14 mouse cellular contexts compared by ENCODE assay signal in the genomic region with DNA sequence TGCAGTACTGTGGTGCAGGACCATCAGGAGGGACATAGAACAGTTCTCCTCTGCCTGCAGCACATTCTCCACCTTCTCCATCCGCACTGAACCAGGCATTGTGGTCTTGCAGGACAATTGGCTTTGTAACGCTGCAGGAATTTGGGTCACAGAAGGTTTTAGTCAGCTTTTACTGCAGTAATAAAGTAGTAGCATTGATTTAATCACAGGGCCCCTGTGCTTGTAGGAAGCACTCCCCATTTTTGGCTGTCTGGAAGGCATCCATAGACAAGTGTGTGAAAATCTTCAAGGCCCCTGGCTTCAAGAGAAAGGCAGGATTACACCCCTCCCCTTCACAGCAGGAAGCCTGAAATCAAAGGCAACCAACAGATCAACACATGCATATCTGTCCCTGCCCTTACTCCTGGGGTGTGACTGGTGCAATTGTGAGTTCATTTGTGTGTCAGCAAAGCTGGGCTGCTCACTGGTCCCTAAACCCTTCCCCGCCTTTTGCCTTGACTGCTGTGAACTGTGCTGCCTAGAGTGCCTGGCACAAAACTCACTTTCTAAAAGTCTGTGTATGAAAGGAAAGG. TPM values are rescaled to one million over a fixed set of nuclear protein-coding genes. Genes with fewer than 3 reads are reported as not detected.
DNase-seq lines count a peak whose midpoint lies in the region; ATAC-seq and TF ChIP-seq lines count a peak whose summit lies in the region.
"Had no signal": no experiment of that assay in that cellular context is flagged by ENCODE, and none has a peak within 500 bp of the region (broad histone marks: within the 10 kb centered on the region; RNA-seq: fewer than 3 reads in every experiment).

No protein-coding gene starts in this region.

- no peaks in the 10 kb centered on the region for H3K36me3 ChIP-seq in intestine, embryonic 14.5 days (ENCODE audit: control insufficient read depth, insufficient read depth, low read length)
- H3K36me3 ChIP-seq in intestine, postnatal 0 days (ENCODE audit: control insufficient read depth, insufficient read depth): no peaks in the 10 kb centered on the region
- H3K36me3 ChIP-seq in embryonic facial prominence, embryonic 14.5 days (ENCODE audit: control insufficient read depth, insufficient read depth, low read length): no peaks in the 10 kb centered on the region
- H3K36me3 ChIP-seq: liver, embryonic 13.5 days; neural tube, embryonic 15.5 days had no signal

- no peak overlapping the region for H3K9ac ChIP-seq in intestine, embryonic 14.5 days (ENCODE audit: low read length)
- no peak overlapping the region for H3K9ac ChIP-seq in intestine, postnatal 0 days (ENCODE audit: low read depth, low read length)
- H3K9ac ChIP-seq in embryonic facial prominence, embryonic 14.5 days (ENCODE audit: low read depth, low read length): no peak overlapping the region
- H3K9ac ChIP-seq: liver, embryonic 13.5 days; neural tube, embryonic 15.5 days had no signal

- WGBS in intestine, embryonic 14.5 days: 40% methylated on average over 3 of the region's 3 CpGs
- 50% methylated on average over 3 of the region's 3 CpGs for WGBS in intestine, postnatal 0 days
- 33% methylated on average over 3 of the region's 3 CpGs for WGBS in embryonic facial prominence, embryonic 14.5 days

- H3K9me3 ChIP-seq in intestine, embryonic 14.5 days (ENCODE audit: control insufficient read depth, low read length): no peaks in the 10 kb centered on the region
- H3K9me3 ChIP-seq in intestine, postnatal 0 days (ENCODE audit: control insufficient read depth): no peaks in the 10 kb centered on the region
- no peaks in the 10 kb centered on the region for H3K9me3 ChIP-seq in embryonic facial prominence, embryonic 14.5 days (ENCODE audit: control insufficient read depth, low read length)
- H3K9me3 ChIP-seq: liver, embryonic 13.5 days; neural tube, embryonic 15.5 days had no signal

- no peak for TF ChIP-seq CTCF in intestine, postnatal 0 days (IDR thresholded peaks at IDR 0.05; ENCODE audit: low read depth)

- no peak overlapping the region for H3K4me3 ChIP-seq in intestine, embryonic 14.5 days (ENCODE audit: low read depth, low read length)
- H3K4me3 ChIP-seq in intestine, postnatal 0 days (ENCODE audit: low read depth, low read length): no peak overlapping the region
- no peak overlapping the region for H3K4me3 ChIP-seq in embryonic facial prominence, embryonic 14.5 days (ENCODE audit: low read depth, low read length)
- H3K4me3 ChIP-seq: liver, embryonic 13.5 days; neural tube, embryonic 15.5 days had no signal

- peak overlapping the region; percentile 43; the same call in 1 of the 2 replicates for H3K27ac ChIP-seq in intestine, embryonic 14.5 days (ENCODE audit: low read depth)
- H3K27ac ChIP-seq in intestine, postnatal 0 days (ENCODE audit: low read depth, low read length): no peak overlapping the region
- 0 out of 2 replicates have a peak overlapping the region, but pooled peaks have one; percentile 16 for H3K27ac ChIP-seq in embryonic facial prominence, embryonic 14.5 days (replicated peaks; ENCODE audit: low read depth, low read length)
- H3K27ac ChIP-seq: liver, embryonic 13.5 days; neural tube, embryonic 15.5 days; stomach, postnatal 0 days had no signal

- H3K4me2 ChIP-seq in intestine, embryonic 14.5 days (ENCODE audit: low read length): no peak overlapping the region
- no peak overlapping the region for H3K4me2 ChIP-seq in intestine, postnatal 0 days (replicated peaks; ENCODE audit: low read depth)
- H3K4me2 ChIP-seq in embryonic facial prominence, embryonic 14.5 days (ENCODE audit: low read depth, low read length): no peak overlapping the region
- H3K4me2 ChIP-seq: liver, embryonic 13.5 days; neural tube, embryonic 15.5 days had no signal

- no peak for ATAC-seq in intestine, embryonic 14.5 days (replicated peaks; ENCODE audit: low FRiP score, low TSS enrichment, low read depth)
- no peak for ATAC-seq in intestine, postnatal 0 days
- no peak for ATAC-seq in embryonic facial prominence, embryonic 14.5 days (ENCODE audit: low read depth)

- no peaks in the 10 kb centered on the region for H3K27me3 ChIP-seq in intestine, embryonic 14.5 days (replicated peaks; ENCODE audit: control insufficient read depth, insufficient read depth, low read length)
- H3K27me3 ChIP-seq in intestine, postnatal 0 days (replicated peaks; ENCODE audit: control insufficient read depth, insufficient read depth, low read length): no peaks in the 10 kb centered on the region
- no peaks in the 10 kb centered on the region for H3K27me3 ChIP-seq in embryonic facial prominence, embryonic 14.5 days (replicated peaks; ENCODE audit: control insufficient read depth, insufficient read depth, low read length)
- H3K27me3 ChIP-seq: liver, embryonic 13.5 days; neural tube, embryonic 15.5 days had no signal

- H3K4me1 ChIP-seq in intestine, embryonic 14.5 days (replicated peaks; ENCODE audit: control insufficient read depth, insufficient read depth, low read length): peaks cover 9% of the 10 kb centered on the region
- no peaks in the 10 kb centered on the region for H3K4me1 ChIP-seq in intestine, postnatal 0 days (replicated peaks; ENCODE audit: control insufficient read depth, insufficient read depth, low read length)
- 0 out of 2 replicates have a peak, but pooled peaks cover 8% of the 10 kb centered on the region for H3K4me1 ChIP-seq in embryonic facial prominence, embryonic 14.5 days (ENCODE audit: control insufficient read depth, insufficient read depth, low read length)
- H3K4me1 ChIP-seq: liver, embryonic 13.5 days had no signal

- DNase-seq in intestine, embryonic 14.5 days (ENCODE audit: low spot score): no peak
- DNase-seq in retina, postnatal 1 day: peak; percentile 40
- DNase-seq in retina, embryonic 14.5 days (ENCODE audit: low spot score): no peak
- DNase-seq in embryonic facial prominence, embryonic 14.5 days (ENCODE audit: low spot score): peak; percentile 37
- DNase-seq in naive thymus-derived CD4-positive, alpha-beta T cell, adult 2 months (ENCODE audit: low read depth): peak; percentile 18
- DNase-seq in cerebellum, adult 18-20 months: no peak
- no peak for DNase-seq in ovary, postnatal 36 days (ENCODE audit: low spot score)
- DNase-seq: adrenal gland, postnatal 25 days; heart, adult 18-20 months; kidney, adult 9 months; liver, embryonic 13.5 days had no signal

RNA-seq across cellular contexts. Expression of gene Mex3b, which starts 12.9 kb away (rescaled TPM):
- 11.8 and 14.1 TPM in 2 replicates for polyA plus RNA-seq in intestine, embryonic 14.5 days (2014; fragmentation: Nextera tagmentation; extraction: Ambion mirVana)
- polyA plus RNA-seq in intestine, postnatal 0 days (2015; fragmentation: Nextera tagmentation; extraction: Ambion mirVana): 2.3 and 2.8 TPM in 2 replicates
- polyA plus RNA-seq in embryonic facial prominence, embryonic 14.5 days (2014; fragmentation: Nextera tagmentation; extraction: Ambion mirVana): 19.3 and 22.6 TPM in 2 replicates

Comparison
In these comparisons a context has a peak if more than half of its experiments do, and no peak if none do; other contexts are left out.
1. DNase-seq: peak in retina, postnatal 1 day (single experiment), embryonic facial prominence, embryonic 14.5 days (single experiment) and naive thymus-derived CD4-positive, alpha-beta T cell, adult 2 months (single experiment); none in intestine, embryonic 14.5 days (single experiment), retina, embryonic 14.5 days (single experiment), cerebellum, adult 18-20 months (0 of 2) and ovary, postnatal 36 days (single experiment).